Mouse (Mus musculus) olfactory bulb, adult 2 months (tissue): ENCODE measurements around the gene Gm45234. TPM values are rescaled to one million over a fixed set of nuclear protein-coding genes. Genes with fewer than 3 reads are reported as not detected.
A peak's percentile ranks its signal among the peaks of the same experiment; 100 is the strongest.

ENCODE experiments used
- H3K27ac ChIP-seq: fragments of 200-500 bp; 2 replicates; pipeline ENCODE4 v1.5.1; 2012; ENCODE audit warnings: low read depth, low read length; ENCODE audit not compliant: insufficient read depth
- H3K4me1 ChIP-seq: fragments of 200-500 bp; 2 replicates; pipeline ENCODE4 v1.6.1; 2012; ENCODE audit warnings: low read length; ENCODE audit not compliant: control insufficient read depth, insufficient read depth
- H3K4me3 ChIP-seq: fragments of 200-500 bp; 2 replicates; pipeline ENCODE4 v1.5.1; 2012; ENCODE audit warnings: mild to moderate bottlenecking, low read depth, low read length, moderate library complexity; ENCODE audit not compliant: insufficient read depth
- CTCF ChIP-seq: fragments of 200-500 bp; IDR thresholded peaks from 2 replicates; pipeline ENCODE4 v1.5.1; 2012; ENCODE audit warnings: low read depth, mild to moderate bottlenecking, low read length, moderate library complexity; ENCODE audit not compliant: insufficient read depth
- POLR2A ChIP-seq: fragments of 200-500 bp; IDR thresholded peaks from 2 replicates; pipeline ENCODE4 v1.6.1; 2012; ENCODE audit warnings: mild to moderate bottlenecking, low read depth, low read length, moderate library complexity; ENCODE audit not compliant: insufficient read depth
- WGBS: fragments of 180-500 bp; shearing (Covaris S2); methylation state at CpG from one replicate; pipeline ENCODE4 v1.1.7; 2018; 5-methylcytosine and 5-hydroxymethylcytosine counted together
- polyA plus RNA-seq: library from polyadenylated mRNA; stranded (reverse); fragments of >200 nt; gene quantifications from 2 replicates; pipeline ENCODE4 v1.2.4, GENCODE M21; 2012; ENCODE audit warnings: low replicate concordance; ENCODE audit not compliant: missing spikeins, insufficient read depth, insufficient read length

Gene Gm45234
- polyA plus RNA-seq, 1 experiment = not detected

- TF ChIP-seq CTCF (no peak), POLR2A (no peak)
- Histone ChIP-seq H3K27ac (no peak overlapping the region), H3K4me1 (peaks cover 9% of the 10 kb centered on the region), H3K4me3 (no peak overlapping the region)
- WGBS = 88% methylated on average over 7 of the region's 7 CpGs
Measured at GRCm38 (mm10) chr6:124696441-124697150, 59.2 kb downstream of the Gm45234 start.

GRCm38 (mm10) chr6:124694166-124694955 lies 61.5 kb downstream of the Gm45234 start:
- WGBS = 68% methylated on average over 15 of the region's 15 CpGs
- no peak for TF ChIP-seq CTCF
- no peak for TF ChIP-seq POLR2A
- Histone ChIP-seq H3K27ac (peak overlapping the region; percentile 35; the same call in 1 of the 2 replicates), H3K4me3 (no peak overlapping the region), H3K4me1 (peaks cover 9% of the 10 kb centered on the region)

DNA sequence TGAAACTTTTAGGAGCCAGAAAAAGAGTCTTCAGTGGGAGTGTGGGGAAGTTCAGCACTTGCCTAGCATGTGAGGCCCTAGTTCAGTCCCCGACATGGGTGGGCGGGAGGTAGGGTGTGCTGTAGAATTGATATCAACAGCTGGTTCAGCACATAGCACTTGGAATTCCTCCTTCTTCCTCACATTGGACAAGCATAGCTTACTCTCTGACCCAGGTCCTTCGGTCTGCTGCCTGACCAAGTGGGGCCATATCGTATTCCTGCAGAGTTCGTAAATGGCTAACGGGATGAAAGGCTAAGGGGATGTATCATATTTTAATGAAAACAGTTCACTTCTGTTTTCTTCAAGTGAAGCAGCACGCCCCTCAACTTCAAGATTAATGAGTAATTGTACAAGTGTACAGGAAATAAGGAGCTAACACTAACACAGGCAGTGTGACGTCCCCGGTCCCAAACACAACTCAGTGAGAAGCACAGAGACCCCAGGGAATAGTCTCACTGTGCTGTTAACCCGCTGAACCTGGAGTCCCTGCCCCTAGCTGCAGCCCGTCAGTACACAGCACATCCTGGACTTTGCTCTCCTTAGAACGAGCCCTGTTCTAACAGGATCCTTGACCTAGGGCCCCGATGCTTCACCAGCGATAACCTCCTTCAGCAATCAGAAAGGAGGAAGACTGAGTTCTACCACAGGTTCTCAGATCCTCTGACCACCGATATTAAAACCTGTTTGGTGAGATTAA lies 62.4 kb downstream of the Gm45234 start:
- Histone ChIP-seq H3K4me3 (no peak overlapping the region), H3K27ac (0 out of 2 replicates have a peak overlapping the region, but pooled peaks have one; percentile 10), H3K4me1 (peaks cover 9% of the 10 kb centered on the region)
- TF ChIP-seq CTCF (no peak), POLR2A (no peak)
- 68% methylated on average over 15 of the region's 15 CpGs for WGBS

- WGBS = 89% methylated on average over 3 of the region's 3 CpGs
- no peak for TF ChIP-seq CTCF
- TF ChIP-seq POLR2A = no peak
- peaks cover 12% of the 10 kb centered on the region for H3K4me1 ChIP-seq
- H3K4me3 ChIP-seq = no peak overlapping the region
- H3K27ac ChIP-seq = no peak overlapping the region
Measured at GRCm38 (mm10) chr6:124690517-124690916, 65.3 kb downstream of the Gm45234 start.

Other genes starting within 250 kb of the Gm45234 start
- gene C1ra, start 243.6 kb downstream of the Gm45234 start, polyA plus RNA-seq = not detected in 2 replicates
- gene C1s1, start 213.7 kb downstream of the Gm45234 start, polyA plus RNA-seq = not detected in 2 replicates
- not detected in 2 replicates for gene C1rb, start 185.7 kb downstream of the Gm45234 start, polyA plus RNA-seq
- gene C1s2, start 119.9 kb downstream of the Gm45234 start, polyA plus RNA-seq = not detected in 2 replicates
- not detected in 2 replicates for gene Lpcat3, start 93.0 kb downstream of the Gm45234 start, polyA plus RNA-seq
- not detected in 2 replicates for gene Emg1, start 43.8 kb downstream of the Gm45234 start, polyA plus RNA-seq
- not detected in 2 replicates for gene Phb2, start 43.7 kb downstream of the Gm45234 start, polyA plus RNA-seq
- not detected in 2 replicates for gene Ptpn6, start 17.3 kb downstream of the Gm45234 start, polyA plus RNA-seq
- 1,072 TPM in 1 of 2 replicates, not detected in the other for gene Grcc10, start 14.6 kb downstream of the Gm45234 start, polyA plus RNA-seq
- gene Atn1, start 503 bp upstream of the Gm45234 start, polyA plus RNA-seq = not detected in 2 replicates
- 916 and 939 TPM in 2 replicates for gene Eno2, start 13.7 kb upstream of the Gm45234 start, polyA plus RNA-seq
- gene Lrrc23, start 23.7 kb upstream of the Gm45234 start, polyA plus RNA-seq = not detected in 2 replicates
- not detected in 2 replicates for gene Spsb2, start 52.6 kb upstream of the Gm45234 start, polyA plus RNA-seq
- 644 TPM in 1 of 2 replicates, not detected in the other for gene Tpi1, start 58.3 kb upstream of the Gm45234 start, polyA plus RNA-seq
- gene Usp5, start 73.5 kb upstream of the Gm45234 start, polyA plus RNA-seq = 225 TPM in 1 of 2 replicates, not detected in the other
- gene Cdca3, start 73.5 kb upstream of the Gm45234 start, polyA plus RNA-seq = not detected in 2 replicates
- not detected in 2 replicates for gene Gnb3, start 84.3 kb upstream of the Gm45234 start, polyA plus RNA-seq
- gene P3h3, start 101.7 kb upstream of the Gm45234 start, polyA plus RNA-seq = not detected in 2 replicates
- not detected in 2 replicates for gene Gpr162, start 108.0 kb upstream of the Gm45234 start, polyA plus RNA-seq
- gene Cd4, start 132.2 kb upstream of the Gm45234 start, polyA plus RNA-seq = 395 and 682 TPM in 2 replicates
- not detected in 2 replicates for gene Lag3, start 155.7 kb upstream of the Gm45234 start, polyA plus RNA-seq
- not detected in 2 replicates for gene Ptms, start 164.1 kb upstream of the Gm45234 start, polyA plus RNA-seq
- gene Mlf2, start 175.4 kb upstream of the Gm45234 start, polyA plus RNA-seq = not detected in 2 replicates
- gene Cops7a, start 209.5 kb upstream of the Gm45234 start, polyA plus RNA-seq = 255 TPM in 1 of 2 replicates, not detected in the other
- not detected in 2 replicates for gene Pianp, start 240.7 kb upstream of the Gm45234 start, polyA plus RNA-seq